Mouse (Mus musculus): ENCODE results near the gene Gm5148.

GRCm38 (mm10) chr3:37769268-37769756 is 45.0 kb upstream of the Gm5148 start:
- TF ChIP-seq CTCF (IDR thresholded peaks at IDR 0.05; ENCODE audit: borderline replicate concordance, insufficient read depth, low read depth, low read length) (no peak), POLR2A (IDR thresholded peaks at IDR 0.05; ENCODE audit: borderline replicate concordance, insufficient read depth, low read length) (no peak)

All from cerebellum, adult 2 months (tissue).